Mouse (Mus musculus) myocyte (in vitro differentiated cells): ENCODE measurements around the gene Clasp1. TPM values are rescaled to one million over a fixed set of nuclear protein-coding genes. Genes with fewer than 3 reads are reported as not detected.

Source experiments
- H3K27me3 ChIP-seq: one replicate; pipeline ENCODE4 v1.6.1; 2011; ENCODE audit not compliant: control insufficient read depth, insufficient read depth, insufficient read length
- H3K36me3 ChIP-seq: one replicate; pipeline ENCODE4 v1.6.1; 2011; ENCODE audit not compliant: control insufficient read depth, insufficient read depth
- H3K4me2 ChIP-seq: one replicate; pipeline ENCODE4 v1.6.1; 2011; ENCODE audit warnings: low read depth, control low read depth
- H3K4me3 ChIP-seq: one replicate; pipeline ENCODE4 v1.5.1; 2011; ENCODE audit warnings: mild to moderate bottlenecking, control low read depth, moderate library complexity
- H3K79me2 ChIP-seq: one replicate; pipeline ENCODE4 v1.6.1; 2011; ENCODE audit not compliant: control insufficient read depth, insufficient read depth
- H3ac ChIP-seq: one replicate; pipeline ENCODE4 v1.6.1; 2011; ENCODE audit not compliant: control insufficient read depth, insufficient read length
- CEBPB ChIP-seq: IDR thresholded peaks from 2 replicates; pipeline ENCODE4 v1.6.1; 2011; ENCODE audit warnings: mild to moderate bottlenecking, moderate library complexity; ENCODE audit not compliant: poor library complexity, insufficient read depth, severe bottlenecking
- E2F4 ChIP-seq: IDR thresholded peaks from one replicate; pipeline ENCODE4 v1.6.1; 2011; ENCODE audit warnings: mild to moderate bottlenecking, control low read depth, moderate library complexity; ENCODE audit not compliant: insufficient read depth
- MAX ChIP-seq: IDR thresholded peaks from one replicate; pipeline ENCODE4 v1.6.1; 2011; ENCODE audit warnings: low read depth, mild to moderate bottlenecking, control low read depth
- MYOD1 ChIP-seq, 3 experiments: IDR thresholded peaks; one replicate each; pipeline ENCODE4 v1.6.1; 2011; ENCODE audit warnings: control low read depth in 2 of 3, low read depth in 2 of 3, mild to moderate bottlenecking in 2 of 3, moderate library complexity in 1 of 3; ENCODE audit not compliant: insufficient read length in 2 of 3, control insufficient read depth in 1 of 3
- MYOG ChIP-seq, 3 experiments: IDR thresholded peaks; one replicate each; pipeline ENCODE4 v1.6.1; 2011; ENCODE audit warnings: control low read depth in 2 of 3, low read depth in 2 of 3, mild to moderate bottlenecking in 2 of 3; ENCODE audit not compliant: insufficient read length in 2 of 3, control insufficient read depth in 1 of 3, insufficient read depth in 1 of 3
- POLR2A ChIP-seq: IDR thresholded peaks from one replicate; pipeline ENCODE4 v1.6.1; 2011; ENCODE audit warnings: low read depth, mild to moderate bottlenecking, control low read depth, moderate library complexity; ENCODE audit not compliant: insufficient read length
- POLR2AphosphoS2 ChIP-seq: IDR thresholded peaks from one replicate; pipeline ENCODE4 v1.6.1; 2011; ENCODE audit warnings: low read depth, control low read depth; ENCODE audit not compliant: insufficient read length
- REST ChIP-seq: IDR thresholded peaks from one replicate; pipeline ENCODE4 v1.6.1; 2011; ENCODE audit warnings: mild to moderate bottlenecking, control low read depth, moderate library complexity; ENCODE audit not compliant: insufficient read depth, insufficient read length
- SRF ChIP-seq: IDR thresholded peaks from one replicate; pipeline ENCODE4 v1.6.1; 2011; ENCODE audit warnings: low read depth; ENCODE audit not compliant: control insufficient read depth, insufficient read length
- TCF12 ChIP-seq: IDR thresholded peaks from one replicate; pipeline ENCODE4 v1.6.1; 2011; ENCODE audit warnings: mild to moderate bottlenecking, control low read depth; ENCODE audit not compliant: poor library complexity, insufficient read depth, severe bottlenecking
- TCF3 ChIP-seq: IDR thresholded peaks from one replicate; pipeline ENCODE4 v1.6.1; 2011; ENCODE audit warnings: low read depth, control low read depth; ENCODE audit not compliant: insufficient read length
- USF1 ChIP-seq: IDR thresholded peaks from one replicate; pipeline ENCODE4 v1.6.1; 2011; ENCODE audit warnings: low read depth, mild to moderate bottlenecking, control low read depth, moderate library complexity
- polyA plus RNA-seq: library from polyadenylated mRNA; unstranded; fragments of >200 nt; fragmentation: generic; extraction: Trizol; gene quantifications from one replicate; pipeline ENCODE4 v1.2.1, GENCODE M21; 2012; ENCODE audit warnings: missing spikeins

The Clasp1 gene
- polyA plus RNA-seq, 1 experiment: 31.1 TPM

GRCm38 (mm10) chr1:118410824-118411223 lies 22.0 kb downstream of the Clasp1 start:
- H3K79me2 ChIP-seq: peaks cover 85% of the 10 kb centered on the region
- peaks cover 4% of the 10 kb centered on the region for H3K36me3 ChIP-seq
- TF ChIP-seq REST (no peak), TCF12 (peak; percentile 77), USF1 (no peak), E2F4 (no peak), POLR2AphosphoS2 (peak; percentile 22), MYOG (IDR thresholded peaks at IDR 0.05; ENCODE audit: control insufficient read depth in 1 of 3, insufficient read depth in 1 of 3, insufficient read length in 2 of 3, low read depth in 2 of 3) (peak; percentile 62 to 98 (median 81)), MYOD1 (IDR thresholded peaks at IDR 0.05; ENCODE audit: control insufficient read depth in 1 of 3, insufficient read length in 2 of 3, low read depth in 2 of 3) (peak; percentile 29 to 94 (median 74)), TCF3 (peak; percentile 52), POLR2A (no peak), SRF (no peak), CEBPB (peak; percentile 77; the same call in 1 of the 2 replicates), MAX (no peak)
- H3K4me3 ChIP-seq: no peak overlapping the region
- H3K27me3 ChIP-seq: no peaks in the 10 kb centered on the region
- no peak overlapping the region for H3K4me2 ChIP-seq
- H3ac ChIP-seq: no peak overlapping the region

DNA sequence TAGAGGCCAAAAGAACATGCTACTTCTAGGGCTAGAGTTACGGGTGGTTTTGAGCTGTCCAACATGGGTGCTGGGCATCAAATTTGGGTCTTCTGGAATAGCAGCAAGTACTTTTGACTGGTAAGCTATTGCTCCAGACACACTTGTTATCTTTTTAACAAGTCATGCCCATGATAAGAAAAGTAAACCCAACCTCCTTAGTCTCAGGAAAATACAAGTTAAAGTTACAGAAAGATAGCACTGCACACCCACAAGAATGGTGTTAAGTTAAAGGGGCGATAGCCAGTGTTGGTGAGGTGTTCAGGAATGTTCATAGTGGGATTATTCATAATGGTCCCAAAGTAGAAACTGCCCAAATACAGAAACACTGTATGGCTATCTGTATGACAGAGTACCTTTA lies 24.3 kb downstream of the Clasp1 start:
- Histone ChIP-seq H3K27me3 (no peaks in the 10 kb centered on the region), H3K36me3 (no peaks in the 10 kb centered on the region), H3K79me2 (peaks cover 86% of the 10 kb centered on the region), H3ac (no peak overlapping the region), H3K4me2 (no peak overlapping the region), H3K4me3 (no peak overlapping the region)
- TF ChIP-seq POLR2A (no peak), E2F4 (no peak), MYOG (IDR thresholded peaks at IDR 0.05; ENCODE audit: control insufficient read depth in 1 of 3, insufficient read depth in 1 of 3, insufficient read length in 2 of 3, low read depth in 2 of 3) (no peak), CEBPB (no peak), SRF (no peak), MYOD1 (IDR thresholded peaks at IDR 0.05; ENCODE audit: control insufficient read depth in 1 of 3, insufficient read length in 2 of 3, low read depth in 2 of 3) (no peak), TCF12 (no peak), TCF3 (no peak), POLR2AphosphoS2 (no peak), USF1 (no peak), REST (no peak), MAX (no peak)

GRCm38 (mm10) chr1:118417047-118417730 lies 28.3 kb downstream of the Clasp1 start:
- Histone ChIP-seq H3ac (no peak overlapping the region), H3K79me2 (peaks cover 91% of the 10 kb centered on the region), H3K4me3 (no peak overlapping the region), H3K4me2 (no peak overlapping the region), H3K36me3 (peaks cover 5% of the 10 kb centered on the region), H3K27me3 (no peaks in the 10 kb centered on the region)
- TF ChIP-seq POLR2AphosphoS2: no peak
- TF ChIP-seq TCF12: no peak
- no peak for TF ChIP-seq POLR2A
- TF ChIP-seq E2F4: no peak
- no peak for TF ChIP-seq MYOG (IDR thresholded peaks at IDR 0.05; ENCODE audit: control insufficient read depth in 1 of 3, insufficient read depth in 1 of 3, insufficient read length in 2 of 3, low read depth in 2 of 3)
- TF ChIP-seq MYOD1 (IDR thresholded peaks at IDR 0.05; ENCODE audit: control insufficient read depth in 1 of 3, insufficient read length in 2 of 3, low read depth in 2 of 3): no peak
- no peak for TF ChIP-seq SRF
- no peak for TF ChIP-seq CEBPB
- TF ChIP-seq TCF3: no peak
- no peak for TF ChIP-seq USF1
- TF ChIP-seq REST: no peak
- TF ChIP-seq MAX: no peak

DNA sequence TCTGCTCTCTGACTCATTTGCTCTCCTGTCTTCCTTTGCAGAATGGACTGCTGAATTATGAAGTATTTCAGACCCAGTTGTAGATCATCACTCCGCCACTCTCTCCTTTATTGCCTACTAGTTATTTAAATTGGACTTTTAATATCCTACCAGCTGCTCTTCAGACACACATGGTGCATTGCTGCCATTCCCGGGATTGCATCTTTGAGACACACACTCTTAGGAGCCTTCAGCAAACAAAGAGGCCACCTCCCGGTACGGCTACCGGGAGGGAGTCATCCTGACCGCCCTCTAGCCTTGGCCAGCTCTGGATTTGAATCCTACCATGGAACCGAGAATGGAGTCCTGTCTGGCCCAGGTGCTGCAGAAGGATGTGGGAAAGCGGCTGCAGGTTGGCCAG lies 30.5 kb downstream of the Clasp1 start:
- Histone ChIP-seq H3K36me3 (peaks cover 18% of the 10 kb centered on the region), H3K27me3 (no peaks in the 10 kb centered on the region), H3K4me2 (no peak overlapping the region), H3ac (no peak overlapping the region), H3K79me2 (peaks cover 88% of the 10 kb centered on the region), H3K4me3 (no peak overlapping the region)
- no peak for TF ChIP-seq POLR2AphosphoS2
- TF ChIP-seq MYOG (IDR thresholded peaks at IDR 0.05; ENCODE audit: control insufficient read depth in 1 of 3, insufficient read depth in 1 of 3, insufficient read length in 2 of 3, low read depth in 2 of 3): peak in 2 of 3 experiments; percentile 62 to 64
- TF ChIP-seq SRF: no peak
- TF ChIP-seq MYOD1 (IDR thresholded peaks at IDR 0.05; ENCODE audit: control insufficient read depth in 1 of 3, insufficient read length in 2 of 3, low read depth in 2 of 3): peak in 1 of 3 experiments; percentile 12
- TF ChIP-seq TCF12: peak; percentile 59
- no peak for TF ChIP-seq USF1
- TF ChIP-seq E2F4: no peak
